Mouse (Mus musculus): ENCODE data around the gene Mtor.
A peak's percentile ranks its signal among the peaks of the same experiment; 100 is the strongest.

DNA sequence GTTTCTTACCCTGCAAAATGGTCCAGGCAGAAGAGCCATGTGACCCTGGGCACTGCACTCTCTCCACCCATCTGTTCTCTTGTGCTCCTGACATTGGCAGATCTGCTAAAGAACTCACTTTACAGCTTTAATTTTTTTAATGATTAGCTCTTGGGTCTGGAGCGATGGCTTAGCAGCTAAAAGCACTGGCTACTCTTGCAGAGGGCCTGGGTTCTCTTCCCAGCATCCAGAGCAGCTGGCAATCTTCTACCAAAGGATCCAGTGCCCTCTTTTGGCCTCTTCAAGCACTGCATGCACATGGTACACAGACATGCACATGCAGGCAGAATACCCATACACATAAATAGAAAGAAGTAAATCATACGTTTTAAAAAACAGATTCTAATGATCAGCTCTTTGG, 66.9 kb downstream of the Mtor start:
- TF ChIP-seq CTCF (IDR thresholded peaks at IDR 0.05; ENCODE audit: low read depth) (peak; percentile 43), EP300 (IDR thresholded peaks at IDR 0.05; ENCODE audit: low read depth) (no peak)
